Mouse (Mus musculus): ENCODE data around the gene Enoph1.
A peak's percentile ranks its signal among the peaks of the same experiment; 100 is the strongest.

The Enoph1 gene

GRCm38 (mm10) chr5:100079040-100079930, 39.5 kb downstream of the Enoph1 start:
- DNase-seq (ENCODE audit: low read depth) = no peak

- no peak for DNase-seq (ENCODE audit: low read depth)
Observed at GRCm38 (mm10) chr5:100079931-100080275, 40.1 kb downstream of the Enoph1 start.

- DNase-seq (ENCODE audit: low read depth) = no peak
Observed at GRCm38 (mm10) chr5:100082006-100082405, 42.2 kb downstream of the Enoph1 start.

GRCm38 (mm10) chr5:100083953-100084562, 44.3 kb downstream of the Enoph1 start:
- DNase-seq (ENCODE audit: low read depth) = no peak

- peak; percentile 35 for DNase-seq (ENCODE audit: low read depth)
Observed at GRCm38 (mm10) chr5:100085097-100085496, 45.3 kb downstream of the Enoph1 start.

- DNase-seq (ENCODE audit: low read depth) = no peak
Observed at GRCm38 (mm10) chr5:100090515-100091262, 50.9 kb downstream of the Enoph1 start.

- no peak for DNase-seq (ENCODE audit: low read depth)
Observed at GRCm38 (mm10) chr5:100091263-100091594, 51.4 kb downstream of the Enoph1 start.

GRCm38 (mm10) chr5:100091602-100092001, 51.8 kb downstream of the Enoph1 start:
- no peak for DNase-seq (ENCODE audit: low read depth)

- DNase-seq (ENCODE audit: low read depth) = no peak
Observed at GRCm38 (mm10) chr5:100096955-100097354, 57.2 kb downstream of the Enoph1 start.

- no peak for DNase-seq (ENCODE audit: low read depth)
Observed at GRCm38 (mm10) chr5:100097967-100098366, 58.2 kb downstream of the Enoph1 start.

GRCm38 (mm10) chr5:100102395-100102794, 62.6 kb downstream of the Enoph1 start:
- peak; percentile 10 for DNase-seq (ENCODE audit: low read depth)

- peak; percentile 48 for DNase-seq (ENCODE audit: low read depth)
Observed at GRCm38 (mm10) chr5:100108866-100109265, 69.1 kb downstream of the Enoph1 start.

- DNase-seq (ENCODE audit: low read depth) = peak; percentile 20
Observed at GRCm38 (mm10) chr5:100109543-100110282, 69.9 kb downstream of the Enoph1 start.

- no peak for DNase-seq (ENCODE audit: low read depth)
Observed at GRCm38 (mm10) chr5:100110581-100110980, 70.8 kb downstream of the Enoph1 start.

GRCm38 (mm10) chr5:100113403-100113802, 73.6 kb downstream of the Enoph1 start:
- no peak for DNase-seq (ENCODE audit: low read depth)
